8 mouse cellular contexts compared by ENCODE assay signal in the genomic region with DNA sequence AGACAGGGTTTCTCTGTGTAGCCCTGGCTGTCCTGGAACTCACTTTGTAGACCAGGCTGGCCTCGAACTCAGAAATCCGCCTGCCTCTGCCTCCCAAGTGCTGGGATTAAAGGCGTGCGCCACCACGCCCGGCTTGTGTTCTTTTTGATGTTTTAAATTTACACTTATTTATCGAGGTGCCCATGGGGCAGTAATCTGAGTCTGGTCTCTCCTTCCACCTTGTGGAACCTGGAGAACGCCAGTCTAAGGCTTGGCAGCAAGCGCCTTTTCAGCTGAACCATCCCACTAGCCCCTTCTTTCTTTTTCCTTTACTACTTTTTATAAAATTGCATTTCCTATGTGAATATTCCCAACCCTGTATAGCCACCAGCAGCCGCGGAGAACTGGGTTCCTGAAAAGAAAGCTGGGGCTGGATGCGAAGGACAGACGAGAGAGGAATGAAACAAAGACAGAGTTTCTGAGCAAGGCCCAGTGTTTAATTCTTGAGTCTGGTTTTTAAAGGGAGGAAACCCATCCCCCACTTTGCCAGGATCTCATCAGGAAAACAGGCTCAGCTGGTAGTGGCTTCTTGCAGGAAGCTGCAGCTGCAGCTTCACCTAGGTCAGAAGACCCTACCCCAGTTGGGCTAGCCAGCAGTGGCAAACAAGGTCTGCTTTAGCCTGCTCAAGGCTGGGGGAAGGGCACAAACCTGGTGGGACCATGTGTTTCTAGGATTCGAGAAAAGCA. TPM values are rescaled to one million over a fixed set of nuclear protein-coding genes. Genes with fewer than 3 reads are reported as not detected.
DNase-seq lines count a peak whose midpoint lies in the region; ATAC-seq and TF ChIP-seq lines count a peak whose summit lies in the region.

No protein-coding gene starts in this region.

- H3K4me1 ChIP-seq in lung, embryonic 14.5 days (ENCODE audit: insufficient read depth), result peaks cover 4% of the 10 kb centered on the region; the same call in 1 of the 2 replicates
- peaks cover 2% of the 10 kb centered on the region; the same call in 1 of the 2 replicates for H3K4me1 ChIP-seq in bone marrow, adult 2 months (ENCODE audit: control insufficient read depth, insufficient read depth, low read length)
- peaks cover 18% of the 10 kb centered on the region for H3K4me1 ChIP-seq in forebrain, embryonic 15.5 days

- no peaks in the 10 kb centered on the region for H3K36me3 ChIP-seq in lung, embryonic 14.5 days (ENCODE audit: insufficient read depth)
- peaks cover 8% of the 10 kb centered on the region; the same call in 1 of the 2 replicates for H3K36me3 ChIP-seq in forebrain, embryonic 15.5 days

- 30% methylated on average over 14 of the region's 14 CpGs for WGBS in lung, embryonic 14.5 days
- WGBS in bone marrow, adult 2 months, result 9% methylated on average over 14 of the region's 14 CpGs
- WGBS in forebrain, embryonic 15.5 days, result 33% methylated on average over 14 of the region's 14 CpGs

- no peak for TF ChIP-seq CTCF in lung, embryonic 14.5 days (IDR thresholded peaks at IDR 0.05; ENCODE audit: low read depth)
- TF ChIP-seq CTCF in bone marrow, adult 2 months (IDR thresholded peaks at IDR 0.05; ENCODE audit: control insufficient read depth, insufficient read depth, low read length), result no peak

- peak overlapping the region; percentile 57 for H3K4me2 ChIP-seq in lung, embryonic 14.5 days
- peak overlapping the region; percentile 48 for H3K4me2 ChIP-seq in forebrain, embryonic 15.5 days (replicated peaks)

- no peak for ATAC-seq in lung, embryonic 14.5 days (ENCODE audit: insufficient read depth)
- no peak for ATAC-seq in forebrain, embryonic 15.5 days (replicated peaks)

- peak overlapping the region; percentile 73 for H3K4me3 ChIP-seq in lung, embryonic 14.5 days (ENCODE audit: low read depth, low read length)
- peak overlapping the region; percentile 57 for H3K4me3 ChIP-seq in bone marrow, adult 2 months (replicated peaks; ENCODE audit: control insufficient read depth, low read depth, low read length)
- H3K4me3 ChIP-seq in forebrain, embryonic 15.5 days, result peak overlapping the region; percentile 91

- peak; percentile 40 for DNase-seq in lung, embryonic 14.5 days
- no peak for DNase-seq in lung, postnatal 25 days (ENCODE audit: low spot score)
- peak; percentile 24 for DNase-seq in kidney, postnatal 10 days
- DNase-seq in neural tube, embryonic 10.5 days (ENCODE audit: extremely low spot score, low spot score), result peak; percentile 31
- no peak for DNase-seq in layer of hippocampus, postnatal 25 days (ENCODE audit: extremely low spot score in 1 of 2, low spot score in 1 of 2)
- no peak for DNase-seq in natural killer cell, adult 2 months (ENCODE audit: low spot score in 2 of 2)

- peaks cover 8% of the 10 kb centered on the region for H3K9me3 ChIP-seq in lung, embryonic 14.5 days (ENCODE audit: low read depth, low read length)
- H3K9me3 ChIP-seq in forebrain, embryonic 15.5 days, result peaks cover 11% of the 10 kb centered on the region

- no peak overlapping the region; the same call in 1 of the 2 replicates for H3K27ac ChIP-seq in lung, embryonic 14.5 days (ENCODE audit: low read depth)
- no peak overlapping the region for H3K27ac ChIP-seq in bone marrow, adult 2 months (ENCODE audit: control insufficient read depth, insufficient read depth, low read depth, low read length, poor library complexity)
- H3K27ac ChIP-seq in forebrain, embryonic 15.5 days (replicated peaks), result peak overlapping the region; percentile 91

- peak overlapping the region; percentile 78 for H3K9ac ChIP-seq in lung, embryonic 14.5 days
- H3K9ac ChIP-seq in forebrain, embryonic 15.5 days (replicated peaks), result peak overlapping the region; percentile 88

- no peak for TF ChIP-seq POLR2A in bone marrow, adult 2 months (IDR thresholded peaks at IDR 0.05; ENCODE audit: borderline replicate concordance, control insufficient read depth, low read depth, low read length)

- no peaks in the 10 kb centered on the region for H3K27me3 ChIP-seq in lung, embryonic 14.5 days (ENCODE audit: insufficient read depth, low read length)
- H3K27me3 ChIP-seq in forebrain, embryonic 15.5 days, result no peaks in the 10 kb centered on the region

RNA-seq across cellular contexts. Expression of a gene that starts 0.8 kb away (rescaled TPM):
- 25.7 and 26.2 TPM in 2 replicates for polyA plus RNA-seq in lung, embryonic 14.5 days (2014; fragmentation: Nextera tagmentation; extraction: Ambion mirVana)
- 7.4 and 10.4 TPM in 2 replicates for polyA plus RNA-seq in bone marrow, adult 2 months (2011; ENCODE audit: insufficient read depth, insufficient read length, low replicate concordance, missing spikeins)
- 20.5 and 21.8 TPM in 2 replicates for polyA plus RNA-seq in forebrain, embryonic 15.5 days (2015; fragmentation: Nextera tagmentation; extraction: Ambion mirVana)
- total RNA-seq in layer of hippocampus, postnatal 25 days (2021), result 10 to 100 TPM; 15.4 to 21.8 TPM

RNA-seq across cellular contexts. Expression of a gene that starts 43.2 kb away (rescaled TPM):
- polyA plus RNA-seq in lung, embryonic 14.5 days (2014; fragmentation: Nextera tagmentation; extraction: Ambion mirVana), result 25.3 and 25.9 TPM in 2 replicates
- polyA plus RNA-seq in bone marrow, adult 2 months (2011; ENCODE audit: insufficient read depth, insufficient read length, low replicate concordance, missing spikeins), result 7.9 and 8.3 TPM in 2 replicates
- 31.7 and 32.5 TPM in 2 replicates for polyA plus RNA-seq in forebrain, embryonic 15.5 days (2015; fragmentation: Nextera tagmentation; extraction: Ambion mirVana)
- total RNA-seq in layer of hippocampus, postnatal 25 days (2021), result 10 to 100 TPM; 25.6 to 30.8 TPM

RNA-seq across cellular contexts. Expression of a gene that starts 43.2 kb away (rescaled TPM):
- 5.2 and 5.4 TPM in 2 replicates for polyA plus RNA-seq in lung, embryonic 14.5 days (2014; fragmentation: Nextera tagmentation; extraction: Ambion mirVana)
- 1.1 and 1.9 TPM in 2 replicates for polyA plus RNA-seq in bone marrow, adult 2 months (2011; ENCODE audit: insufficient read depth, insufficient read length, low replicate concordance, missing spikeins)
- polyA plus RNA-seq in forebrain, embryonic 15.5 days (2015; fragmentation: Nextera tagmentation; extraction: Ambion mirVana), result 16.4 and 17.8 TPM in 2 replicates
- total RNA-seq in layer of hippocampus, postnatal 25 days (2021), result 10 to 100 TPM; 13.4 to 13.9 TPM

RNA-seq across cellular contexts. Expression of a gene that starts 57.8 kb away (rescaled TPM):
- polyA plus RNA-seq in lung, embryonic 14.5 days (2014; fragmentation: Nextera tagmentation; extraction: Ambion mirVana), result 0.93 and 2.2 TPM in 2 replicates
- 48.0 and 160 TPM in 2 replicates for polyA plus RNA-seq in bone marrow, adult 2 months (2011; ENCODE audit: insufficient read depth, insufficient read length, low replicate concordance, missing spikeins)
- polyA plus RNA-seq in forebrain, embryonic 15.5 days (2015; fragmentation: Nextera tagmentation; extraction: Ambion mirVana), result 1.2 TPM in 1 of 2 replicates, not detected in the other
- total RNA-seq in layer of hippocampus, postnatal 25 days (2021), result not detected

Comparison
In these comparisons a context has a peak if more than half of its experiments do, and no peak if none do; other contexts are left out.
1. DNase-seq: peak in lung, embryonic 14.5 days (single experiment), kidney, postnatal 10 days (single experiment) and neural tube, embryonic 10.5 days (single experiment); none in lung, postnatal 25 days (single experiment), layer of hippocampus, postnatal 25 days (0 of 2) and natural killer cell, adult 2 months (0 of 2).
2. Peak in every context shown above with its lines, with median percentiles within 50 percentile points of each other: H3K4me3 ChIP-seq.